Mouse (Mus musculus) megakaryocyte, embryonic 14.5 days (primary cell): Measurements from ENCODE around the gene Taf1d.

Source experiments
- FLI1 ChIP-seq: IDR thresholded peaks from 2 replicates; pipeline ENCODE4 v1.6.1; 2012; ENCODE audit warnings: low read length, inconsistent platforms, mixed read lengths
- GATA1 ChIP-seq: IDR thresholded peaks from 3 replicates; pipeline ENCODE4 v1.6.1; 2012; ENCODE audit warnings: mixed read lengths, low read length, inconsistent platforms, borderline replicate concordance

- no peak for TF ChIP-seq GATA1
- no peak for TF ChIP-seq FLI1
Observed at GRCm38 (mm10) chr9:15285443-15285842, 20.6 kb upstream of the Taf1d start.
